Mouse (Mus musculus): ENCODE data around the gene Ntng1. TPM values are rescaled to one million over a fixed set of nuclear protein-coding genes. Genes with fewer than 3 reads are reported as not detected.

Gene Ntng1
- total RNA-seq, 2 experiments from 2014 or later = not detected

- no peak for ATAC-seq (replicated peaks; ENCODE audit: poor library complexity)
Observed at GRCm38 (mm10) chr3:109931021-109931420, 212.8 kb downstream of the Ntng1 start.

- ATAC-seq (replicated peaks; ENCODE audit: poor library complexity) = no peak
Observed at GRCm38 (mm10) chr3:109923788-109924187, 220.0 kb downstream of the Ntng1 start.

GRCm38 (mm10) chr3:109918996-109919395 is 224.8 kb downstream of the Ntng1 start:
- ATAC-seq (replicated peaks; ENCODE audit: poor library complexity) = no peak

GRCm38 (mm10) chr3:109917926-109918694 is 225.7 kb downstream of the Ntng1 start:
- no peak for ATAC-seq (replicated peaks; ENCODE audit: poor library complexity)

DNA sequence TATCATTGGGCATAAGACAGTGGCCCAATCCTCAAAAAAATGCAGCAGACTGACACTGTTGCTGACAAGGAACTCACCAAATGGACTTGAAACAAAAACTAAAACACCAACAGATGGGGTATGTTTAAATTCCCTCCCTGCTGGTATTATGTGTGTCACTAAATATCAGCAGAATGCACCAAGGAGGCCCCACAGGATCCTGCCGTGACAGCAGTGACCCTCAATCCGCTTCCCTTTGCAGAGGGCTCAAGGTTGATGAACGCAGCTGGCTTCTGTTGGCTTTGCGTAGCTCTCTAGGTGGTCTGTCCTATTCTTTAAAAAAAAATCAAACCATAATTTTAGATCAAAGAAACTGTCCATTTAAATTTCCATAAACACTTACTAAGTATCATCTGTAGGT is 226.7 kb downstream of the Ntng1 start:
- ATAC-seq (replicated peaks; ENCODE audit: poor library complexity) = no peak

GRCm38 (mm10) chr3:109914226-109914625 is 229.6 kb downstream of the Ntng1 start:
- ATAC-seq (replicated peaks; ENCODE audit: poor library complexity) = no peak

DNA sequence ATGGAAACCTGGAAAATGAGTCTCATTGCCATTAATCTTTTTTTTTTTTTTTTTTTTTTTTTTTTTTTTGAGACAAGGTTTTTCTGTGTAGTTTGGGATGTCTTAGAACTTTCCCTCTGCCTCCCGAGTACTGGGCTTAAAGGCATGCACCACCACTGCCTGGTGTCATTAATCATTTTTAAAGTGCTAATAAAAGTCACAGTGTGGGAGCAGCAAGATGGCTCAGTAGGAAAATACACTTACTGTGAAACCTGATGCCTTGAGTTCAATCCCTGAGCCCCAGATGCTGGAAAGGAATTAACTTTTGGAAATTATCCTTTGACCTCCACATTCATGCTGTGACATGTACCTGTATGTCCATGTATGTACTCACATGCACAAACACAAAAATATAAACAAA is 253.2 kb downstream of the Ntng1 start:
- ATAC-seq (replicated peaks; ENCODE audit: poor library complexity) = no peak

GRCm38 (mm10) chr3:109885672-109886071 is 258.1 kb downstream of the Ntng1 start:
- ATAC-seq (replicated peaks; ENCODE audit: poor library complexity) = no peak

DNA sequence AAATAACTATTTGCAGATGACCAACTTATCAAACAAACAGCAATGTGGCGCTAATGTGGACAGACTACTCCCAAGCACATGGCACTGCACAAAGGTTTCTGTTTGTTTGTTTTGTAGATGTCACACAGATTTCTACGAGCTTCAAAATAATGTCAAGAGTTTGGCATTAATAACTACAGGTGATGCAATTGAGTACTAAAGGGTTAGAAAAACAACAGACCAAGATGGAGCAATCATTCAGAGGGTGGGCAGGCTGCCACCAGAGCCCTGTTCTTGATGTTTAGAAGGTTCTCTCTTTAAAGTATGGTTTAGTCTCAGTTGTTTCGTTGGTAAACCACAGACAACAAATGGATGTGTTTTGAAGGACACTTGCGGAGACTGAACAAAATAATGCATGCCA is 264.8 kb downstream of the Ntng1 start:
- no peak for ATAC-seq (replicated peaks; ENCODE audit: poor library complexity)

GRCm38 (mm10) chr3:109871986-109872385 is 271.8 kb downstream of the Ntng1 start:
- ATAC-seq (replicated peaks; ENCODE audit: poor library complexity) = peak; percentile 48; the same call in 1 of the 2 replicates

DNA sequence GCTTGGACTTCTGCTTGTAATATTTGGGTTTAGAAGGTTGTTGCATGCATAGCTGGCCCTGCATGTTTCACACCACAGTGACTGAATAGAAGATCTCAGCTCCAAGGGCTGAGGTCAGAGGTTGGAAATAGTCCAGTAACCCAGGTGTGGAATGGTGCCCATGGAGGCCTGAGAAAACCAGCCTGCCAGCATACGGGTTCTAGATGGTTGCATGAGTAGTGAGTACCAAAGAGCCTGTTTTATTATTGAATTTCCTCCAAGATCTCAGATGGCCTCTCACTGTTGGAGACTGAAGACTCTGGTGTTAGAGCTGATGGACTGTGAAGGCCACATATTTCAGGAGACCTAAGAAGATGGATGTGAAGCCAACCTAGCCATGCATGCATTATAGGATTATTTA is 285.5 kb downstream of the Ntng1 start:
- ATAC-seq (replicated peaks; ENCODE audit: poor library complexity) = no peak

GRCm38 (mm10) chr3:109854449-109855155 is 289.2 kb downstream of the Ntng1 start:
- no peak for ATAC-seq (replicated peaks; ENCODE audit: poor library complexity)

DNA sequence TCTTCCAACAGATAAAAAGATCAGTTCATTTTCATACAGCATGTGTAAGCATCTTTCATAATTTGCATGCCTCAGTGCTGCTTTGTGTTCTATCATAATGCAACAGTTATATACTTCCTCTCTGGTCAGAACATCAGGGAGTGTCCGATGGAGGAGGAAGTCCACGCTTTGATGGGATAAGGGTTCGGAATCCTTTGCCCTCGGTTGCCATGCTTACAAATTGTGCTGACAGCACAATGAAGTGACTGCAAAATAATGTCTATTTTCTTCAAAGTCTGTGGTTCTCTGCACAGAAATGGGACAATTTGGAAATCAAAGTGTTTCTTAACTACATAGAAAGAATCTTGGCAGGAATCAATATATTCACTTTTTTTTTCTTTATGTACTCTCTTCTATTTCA is 297.2 kb downstream of the Ntng1 start:
- no peak for ATAC-seq (replicated peaks; ENCODE audit: poor library complexity)

- ATAC-seq (replicated peaks; ENCODE audit: poor library complexity) = no peak
Observed at GRCm38 (mm10) chr3:109825806-109826205, 318.0 kb downstream of the Ntng1 start.

DNA sequence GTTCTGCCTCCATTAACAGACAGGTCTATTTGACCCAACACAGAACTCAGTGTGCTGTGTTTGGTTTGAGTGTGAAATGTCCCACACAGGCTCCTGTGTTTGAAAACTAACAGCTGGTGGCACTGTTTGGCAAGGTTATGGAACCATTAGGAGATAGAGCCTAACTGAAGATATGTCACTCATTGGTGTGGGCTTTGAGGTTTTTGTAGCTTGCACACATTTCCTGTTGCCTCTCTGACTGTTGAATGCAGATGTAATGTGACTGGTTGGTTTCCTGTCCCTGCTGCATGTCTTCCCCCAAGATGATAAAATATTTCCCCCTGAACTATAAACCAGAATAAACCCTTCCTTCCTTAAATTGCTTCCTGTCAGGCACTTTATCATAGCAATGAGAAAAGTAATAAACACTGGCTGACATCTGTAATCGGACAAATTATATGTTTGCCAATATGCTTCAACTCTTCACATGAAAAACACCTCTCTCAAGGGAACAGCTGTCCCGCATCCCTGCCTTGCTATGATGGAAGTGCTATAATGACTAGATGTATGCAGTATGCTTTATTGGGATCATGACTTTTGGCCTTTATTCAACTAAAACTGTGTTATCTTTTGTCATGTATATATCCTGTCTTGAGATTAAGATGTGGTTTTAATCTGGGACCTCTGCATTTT is 320.9 kb downstream of the Ntng1 start:
- ATAC-seq (replicated peaks; ENCODE audit: poor library complexity) = peak; percentile 50

GRCm38 (mm10) chr3:109818821-109819685 is 324.8 kb downstream of the Ntng1 start:
- ATAC-seq (replicated peaks; ENCODE audit: poor library complexity) = no peak

DNA sequence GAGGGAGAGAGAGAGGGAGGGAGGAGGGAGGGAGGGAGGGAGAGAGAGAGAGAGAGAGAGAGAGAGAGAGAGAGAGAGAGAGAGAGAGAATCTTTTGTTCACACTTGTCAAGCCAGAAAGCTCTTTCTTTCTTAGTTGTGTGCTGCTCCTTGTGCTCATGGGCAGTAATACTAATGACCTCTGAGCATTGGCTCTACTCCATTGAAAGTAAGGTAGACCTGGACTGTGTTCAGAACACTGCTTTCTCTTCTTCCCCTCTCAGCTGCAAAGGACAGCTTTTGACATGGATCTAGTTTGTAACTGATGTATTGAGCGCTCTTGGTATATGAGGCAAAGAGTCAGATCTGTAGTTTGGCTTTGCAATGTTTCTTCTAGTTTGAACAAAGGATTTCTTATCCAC is 334.7 kb downstream of the Ntng1 start:
- no peak for ATAC-seq (replicated peaks; ENCODE audit: poor library complexity)

- ATAC-seq (replicated peaks; ENCODE audit: poor library complexity) = no peak
Observed at GRCm38 (mm10) chr3:109807211-109807934, 336.4 kb downstream of the Ntng1 start.

DNA sequence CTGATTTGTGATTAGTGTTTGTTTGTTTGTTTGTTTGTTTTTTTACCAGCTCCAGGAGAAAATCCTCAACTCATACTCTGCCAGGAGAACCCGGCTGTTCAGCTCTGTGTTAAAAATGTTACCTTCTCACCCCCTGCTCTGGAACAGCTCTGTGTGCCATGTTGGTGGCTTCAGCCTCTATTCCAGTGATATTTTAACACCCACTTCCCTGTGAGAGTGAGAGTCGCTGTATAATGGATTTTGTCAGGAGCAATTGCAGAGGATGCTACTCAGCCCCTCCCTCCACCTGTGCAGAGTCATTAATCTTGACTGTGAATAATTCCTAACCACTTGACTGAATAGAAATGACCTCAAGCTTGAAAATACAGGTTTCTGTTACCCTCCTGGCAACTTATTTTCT is 339.7 kb downstream of the Ntng1 start:
- no peak for ATAC-seq (replicated peaks; ENCODE audit: poor library complexity)

DNA sequence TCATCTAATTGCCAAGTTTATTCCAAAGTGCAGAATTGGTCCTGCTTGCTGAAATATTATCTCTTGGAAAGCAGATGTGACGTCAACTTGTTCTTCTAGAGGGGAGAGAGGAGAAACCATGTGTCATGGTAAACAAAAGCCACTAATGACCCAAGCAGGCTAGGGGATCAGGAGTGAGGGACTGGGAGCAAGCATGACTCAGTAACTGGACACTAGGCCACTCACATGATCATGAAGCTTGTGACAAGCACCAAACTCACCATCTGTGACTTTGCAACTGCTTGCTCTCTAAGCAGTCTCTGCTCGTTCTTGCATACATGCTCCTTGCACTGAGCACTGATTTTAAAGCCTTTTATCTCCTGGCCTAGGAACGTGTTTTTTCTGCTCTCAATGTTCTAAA is 340.2 kb downstream of the Ntng1 start:
- no peak for ATAC-seq (replicated peaks; ENCODE audit: poor library complexity)

All from megakaryocyte progenitor cell, adult 5-6 weeks (primary cell).